Mouse (Mus musculus) hindbrain, embryonic 11.5 days (tissue): Measurements from ENCODE around the gene Pawr. TPM values are rescaled to one million over a fixed set of nuclear protein-coding genes. Genes with fewer than 3 reads are reported as not detected.

Experiments used
- ATAC-seq: fragments of 200-750 bp; cut with Nextera tagmentation; 2 replicates; pipeline ENCODE4 v1.8.0; 2017; ENCODE audit warnings: mild to moderate bottlenecking, moderate TSS enrichment, moderate library complexity; ENCODE audit not compliant: low FRiP score
- DNase-seq: peaks from one replicate; pipeline ENCODE4 v3.0.0-alpha.2; 2015; ENCODE audit warnings: low spot score
- H3K27ac ChIP-seq: fragments of 300-500 bp; sonication (generic); 2 replicates; pipeline ENCODE4 v1.5.1; 2014; ENCODE audit warnings: mild to moderate bottlenecking, low read depth, low read length
- H3K27me3 ChIP-seq: fragments of 300-500 bp; sonication (generic); 2 replicates; pipeline ENCODE4 v1.6.1; 2014; ENCODE audit warnings: mild to moderate bottlenecking, low read length, moderate library complexity, mixed read lengths; ENCODE audit not compliant: control insufficient read depth, insufficient read depth
- H3K36me3 ChIP-seq: fragments of 300-500 bp; sonication (generic); 2 replicates; pipeline ENCODE4 v1.6.1; 2014; ENCODE audit warnings: mild to moderate bottlenecking, low read length, moderate library complexity, mixed read lengths; ENCODE audit not compliant: control insufficient read depth, insufficient read depth
- H3K4me1 ChIP-seq: fragments of 300-500 bp; sonication (generic); replicated peaks from 2 replicates; pipeline ENCODE4 v1.6.1; 2014; ENCODE audit warnings: low read length, mixed read lengths; ENCODE audit not compliant: control insufficient read depth, insufficient read depth
- H3K4me2 ChIP-seq: fragments of 300-500 bp; sonication (generic); replicated peaks from 2 replicates; pipeline ENCODE4 v1.6.1; 2014; ENCODE audit warnings: mild to moderate bottlenecking, low read depth, low read length
- H3K4me3 ChIP-seq: fragments of 300-500 bp; sonication (generic); 2 replicates; pipeline ENCODE4 v1.5.1; 2014; ENCODE audit warnings: low read depth, low read length
- H3K9ac ChIP-seq: fragments of 300-500 bp; sonication (generic); 2 replicates; pipeline ENCODE4 v1.6.1; 2014; ENCODE audit warnings: low read depth, low read length
- H3K9me3 ChIP-seq: fragments of 300-500 bp; sonication (generic); 2 replicates; pipeline ENCODE4 v1.6.1; 2016; ENCODE audit warnings: low read length; ENCODE audit not compliant: control insufficient read depth
- WGBS: fragments of 180-500 bp; shearing (Covaris S2); extraction: QIAGEN DNeasy Blood & Tissue Kit; methylation state at CpG from one replicate; pipeline ENCODE4 v1.1.7; 2014; 5-methylcytosine and 5-hydroxymethylcytosine counted together
- polyA plus RNA-seq: library from polyadenylated mRNA; unstranded; fragments of >200 nt; fragmentation: Nextera tagmentation; extraction: Ambion mirVana; gene quantifications from 2 replicates; pipeline ENCODE4 v1.2.1, GENCODE M21; 2014

The Pawr gene
- polyA plus RNA-seq, 1 experiment from 2014 or later, result 13.0 TPM

DNA sequence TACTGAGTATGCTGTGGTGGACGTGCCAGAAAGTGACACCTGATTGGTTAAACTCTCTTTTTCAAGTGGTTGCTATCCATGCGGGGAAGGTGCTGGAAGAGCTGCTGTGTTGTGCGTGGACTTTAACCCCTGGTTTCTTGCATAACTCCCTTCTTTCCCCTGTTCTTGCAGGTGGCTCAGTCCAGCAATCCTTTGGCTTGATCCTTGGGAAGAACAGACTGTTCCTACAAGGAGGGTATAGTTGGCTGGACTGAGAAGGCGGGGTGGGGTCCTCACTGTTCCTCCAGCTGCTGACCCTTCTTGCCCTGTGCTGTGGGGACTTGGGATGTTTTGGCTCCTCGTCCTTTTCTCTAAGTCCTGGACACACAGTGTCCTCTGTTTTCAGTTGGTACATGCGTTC lies 36.4 kb downstream of the Pawr start:
- Histone ChIP-seq H3K4me3 (no peak overlapping the region), H3K4me2 (no peak overlapping the region), H3K4me1 (peaks cover 3% of the 10 kb centered on the region; the same call in 1 of the 2 replicates), H3K9ac (no peak overlapping the region), H3K36me3 (no peaks in the 10 kb centered on the region), H3K9me3 (no peaks in the 10 kb centered on the region; the same call in 1 of the 2 replicates), H3K27me3 (no peaks in the 10 kb centered on the region), H3K27ac (no peak overlapping the region)
- DNase-seq (no peak), ATAC-seq (no peak)
- 89% methylated on average over 6 of the region's 6 CpGs for WGBS

DNA sequence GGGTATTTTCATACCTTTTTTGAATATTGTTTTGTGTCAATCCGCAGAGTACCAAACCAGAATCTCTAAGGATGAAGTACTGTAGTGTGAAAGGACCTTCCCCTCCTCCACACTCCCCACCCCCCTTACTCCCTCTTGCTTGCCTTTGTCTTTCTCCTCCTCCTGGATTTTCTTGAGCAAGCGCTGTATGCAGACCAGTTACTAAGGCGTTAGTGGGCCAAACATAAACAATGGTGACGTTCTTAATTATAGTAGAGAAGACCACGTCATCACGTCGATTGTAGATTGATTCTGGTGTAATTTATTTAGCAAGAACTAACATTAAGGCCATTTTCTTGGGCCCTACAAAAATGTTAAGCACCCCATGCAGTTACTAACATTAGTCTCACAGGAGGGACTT lies 40.3 kb downstream of the Pawr start:
- H3K9me3 ChIP-seq, result no peaks in the 10 kb centered on the region
- WGBS, result 72% methylated on average over 7 of the region's 7 CpGs
- DNase-seq (no peak), ATAC-seq (no peak)
- H3K36me3 ChIP-seq, result no peaks in the 10 kb centered on the region; the same call in 1 of the 2 replicates
- no peaks in the 10 kb centered on the region for H3K4me1 ChIP-seq
- H3K4me2 ChIP-seq, result no peak overlapping the region
- H3K27ac ChIP-seq, result no peak overlapping the region
- H3K27me3 ChIP-seq, result no peaks in the 10 kb centered on the region
- no peak overlapping the region for H3K4me3 ChIP-seq
- no peak overlapping the region for H3K9ac ChIP-seq

DNA sequence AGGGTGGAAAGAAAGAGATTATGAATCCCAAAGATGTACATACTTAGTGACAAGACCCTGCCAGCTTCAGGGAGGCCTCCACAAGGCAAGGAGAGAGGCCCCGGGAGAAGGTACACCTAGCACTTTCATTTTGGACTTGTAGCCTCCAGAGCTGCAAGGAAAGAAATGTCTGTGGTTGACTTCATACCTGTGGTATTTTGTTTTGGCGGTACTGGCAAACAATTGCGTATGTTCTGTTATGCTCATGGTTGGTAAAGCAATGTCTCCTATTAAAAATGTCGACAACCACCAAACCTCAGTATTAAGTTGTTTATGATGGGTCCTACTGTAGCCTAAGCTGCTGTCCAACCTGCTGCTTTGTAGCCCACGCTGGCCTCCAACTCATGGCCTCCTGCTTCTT lies 40.9 kb downstream of the Pawr start:
- 94% methylated on average over 5 of the region's 5 CpGs for WGBS
- ATAC-seq, result no peak

DNA sequence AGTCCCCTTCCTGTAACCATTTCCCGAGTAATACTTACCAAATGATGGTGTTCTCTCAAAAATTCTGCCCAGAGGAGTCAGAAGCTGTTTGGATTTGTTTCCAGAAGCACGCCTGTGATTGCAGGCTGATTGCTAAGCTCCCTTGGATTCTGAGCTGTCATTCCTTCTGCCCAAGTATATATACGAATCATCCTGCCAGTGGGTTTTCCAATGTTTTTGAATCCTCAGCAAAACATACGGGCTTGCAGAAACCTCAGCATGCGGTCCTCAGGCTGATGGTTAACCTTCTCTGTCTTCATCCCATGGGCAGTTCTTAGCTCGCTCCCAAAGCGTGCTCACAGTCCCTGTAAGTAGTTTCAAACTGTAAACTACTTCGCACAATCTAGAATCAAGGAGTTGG lies 43.9 kb downstream of the Pawr start:
- H3K9me3 ChIP-seq, result no peaks in the 10 kb centered on the region
- no peaks in the 10 kb centered on the region for H3K27me3 ChIP-seq
- no peaks in the 10 kb centered on the region for H3K4me1 ChIP-seq
- H3K4me3 ChIP-seq, result no peak overlapping the region
- H3K9ac ChIP-seq, result no peak overlapping the region
- WGBS, result 95% methylated on average over 8 of the region's 8 CpGs
- H3K27ac ChIP-seq, result no peak overlapping the region
- no peak overlapping the region for H3K4me2 ChIP-seq
- H3K36me3 ChIP-seq, result no peaks in the 10 kb centered on the region; the same call in 1 of the 2 replicates
- ATAC-seq (no peak), DNase-seq (no peak)

More for the DNA sequence above, 40.9 kb downstream of the Pawr start:
- Histone ChIP-seq H3K36me3 (no peaks in the 10 kb centered on the region; the same call in 1 of the 2 replicates), H3K27ac (no peak overlapping the region), H3K27me3 (no peaks in the 10 kb centered on the region), H3K4me3 (no peak overlapping the region), H3K9me3 (no peaks in the 10 kb centered on the region), H3K9ac (no peak overlapping the region), H3K4me2 (no peak overlapping the region), H3K4me1 (no peaks in the 10 kb centered on the region)
- no peak for DNase-seq

DNA sequence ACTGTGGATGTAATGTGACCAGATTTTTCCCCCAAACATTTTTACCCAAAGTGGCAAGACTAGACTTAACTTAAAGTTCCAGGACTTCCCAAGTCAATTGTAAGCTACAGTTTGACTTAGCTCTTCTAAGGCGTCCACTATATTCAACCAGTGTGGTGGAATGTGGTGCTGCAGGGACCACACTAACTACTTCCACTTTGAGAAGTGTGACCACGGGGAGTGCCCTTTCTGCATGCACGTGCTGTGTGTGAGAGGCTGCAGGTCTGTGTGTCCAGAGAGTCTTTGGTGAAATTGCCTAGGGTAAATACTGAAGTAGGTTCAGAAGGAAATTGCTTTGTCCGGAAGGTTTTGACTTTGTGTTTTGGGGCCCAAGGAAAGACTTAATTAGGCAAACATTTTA lies 44.4 kb downstream of the Pawr start:
- no peaks in the 10 kb centered on the region for H3K9me3 ChIP-seq

DNA sequence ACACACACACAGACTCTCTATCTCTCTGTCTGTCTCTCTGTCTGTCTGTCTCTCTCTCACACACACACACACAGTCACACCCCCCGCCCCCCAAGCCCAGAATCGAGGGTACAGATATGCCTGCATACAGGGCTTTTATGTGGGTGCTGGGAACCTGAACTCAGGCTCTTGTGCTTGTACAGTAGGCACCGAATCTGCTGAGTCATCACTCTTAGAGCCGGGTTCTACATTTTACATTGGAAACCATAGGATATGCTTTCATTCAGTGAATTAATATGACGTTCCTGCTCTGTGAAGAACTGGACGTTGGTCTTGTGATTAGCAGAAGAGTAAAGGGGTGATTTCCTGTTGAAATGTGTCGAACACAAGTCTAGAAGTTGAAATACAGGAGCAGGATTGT lies 45.4 kb downstream of the Pawr start:
- 91% methylated on average over 7 of the region's 7 CpGs for WGBS

More for the DNA sequence above, 44.4 kb downstream of the Pawr start:
- no peaks in the 10 kb centered on the region for H3K27me3 ChIP-seq
- no peak overlapping the region for H3K4me3 ChIP-seq
- H3K36me3 ChIP-seq, result no peaks in the 10 kb centered on the region; the same call in 1 of the 2 replicates
- DNase-seq (no peak), ATAC-seq (no peak)
- H3K27ac ChIP-seq, result no peak overlapping the region
- no peak overlapping the region for H3K9ac ChIP-seq
- H3K4me2 ChIP-seq, result no peak overlapping the region
- no peaks in the 10 kb centered on the region for H3K4me1 ChIP-seq
- 91% methylated on average over 4 of the region's 4 CpGs for WGBS

DNA sequence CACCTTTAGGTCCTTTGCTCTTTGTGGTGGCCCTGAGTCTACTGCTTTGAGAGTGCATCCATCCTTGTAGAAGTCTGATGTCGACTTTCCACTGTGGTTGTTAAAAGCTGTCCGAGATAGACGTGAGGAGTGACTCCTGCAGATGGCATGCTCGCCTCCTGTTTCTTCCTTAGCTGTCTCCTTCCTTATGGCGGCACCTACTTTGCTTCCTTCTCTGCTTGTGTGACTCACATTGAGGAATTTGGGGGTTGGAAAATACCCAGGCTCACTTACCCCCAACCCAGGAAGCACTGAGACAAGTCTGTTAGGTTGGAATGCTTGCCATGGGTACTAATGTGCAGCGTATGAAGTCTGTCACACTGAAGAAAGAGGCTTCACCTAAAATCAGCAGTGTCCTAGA lies 46.1 kb downstream of the Pawr start:
- no peaks in the 10 kb centered on the region; the same call in 1 of the 2 replicates for H3K36me3 ChIP-seq
- H3K4me3 ChIP-seq, result no peak overlapping the region
- 94% methylated on average over 6 of the region's 6 CpGs for WGBS
- H3K9me3 ChIP-seq, result no peaks in the 10 kb centered on the region
- no peaks in the 10 kb centered on the region for H3K4me1 ChIP-seq
- no peak overlapping the region for H3K4me2 ChIP-seq
- no peaks in the 10 kb centered on the region for H3K27me3 ChIP-seq
- H3K27ac ChIP-seq, result no peak overlapping the region
- DNase-seq (no peak), ATAC-seq (no peak)
- H3K9ac ChIP-seq, result no peak overlapping the region

More for the DNA sequence above, 45.4 kb downstream of the Pawr start:
- Histone ChIP-seq H3K27ac (no peak overlapping the region), H3K27me3 (no peaks in the 10 kb centered on the region), H3K4me1 (no peaks in the 10 kb centered on the region), H3K9me3 (no peaks in the 10 kb centered on the region), H3K4me3 (no peak overlapping the region), H3K9ac (no peak overlapping the region), H3K36me3 (no peaks in the 10 kb centered on the region; the same call in 1 of the 2 replicates), H3K4me2 (no peak overlapping the region)
- ATAC-seq (no peak), DNase-seq (no peak)

DNA sequence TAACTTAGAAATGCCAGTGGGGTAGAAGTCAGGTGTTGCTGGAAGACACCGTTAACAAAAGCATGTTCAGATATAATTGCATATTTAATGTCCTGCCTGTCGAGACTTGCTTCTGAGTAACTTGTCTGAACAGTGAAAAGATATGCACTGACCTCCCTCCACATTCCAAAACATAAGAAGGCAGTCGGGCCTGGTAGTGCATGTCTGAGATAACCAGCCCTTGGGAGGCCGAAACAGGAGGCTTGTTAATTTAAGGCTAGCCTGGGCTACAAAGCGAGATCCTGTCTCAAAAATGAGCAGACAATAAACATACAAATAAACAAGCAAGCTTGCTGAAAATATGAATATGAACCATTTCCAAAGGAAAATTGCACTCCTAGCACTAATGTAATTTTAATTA lies 46.6 kb downstream of the Pawr start:
- no peak overlapping the region for H3K4me3 ChIP-seq
- no peak overlapping the region for H3K27ac ChIP-seq
- DNase-seq (no peak), ATAC-seq (no peak)
- H3K27me3 ChIP-seq, result no peaks in the 10 kb centered on the region
- WGBS, result 89% methylated on average over 5 of the region's 5 CpGs
- no peaks in the 10 kb centered on the region; the same call in 1 of the 2 replicates for H3K36me3 ChIP-seq
- H3K4me2 ChIP-seq, result no peak overlapping the region
- H3K9me3 ChIP-seq, result no peaks in the 10 kb centered on the region
- no peak overlapping the region for H3K9ac ChIP-seq
- no peaks in the 10 kb centered on the region for H3K4me1 ChIP-seq

DNA sequence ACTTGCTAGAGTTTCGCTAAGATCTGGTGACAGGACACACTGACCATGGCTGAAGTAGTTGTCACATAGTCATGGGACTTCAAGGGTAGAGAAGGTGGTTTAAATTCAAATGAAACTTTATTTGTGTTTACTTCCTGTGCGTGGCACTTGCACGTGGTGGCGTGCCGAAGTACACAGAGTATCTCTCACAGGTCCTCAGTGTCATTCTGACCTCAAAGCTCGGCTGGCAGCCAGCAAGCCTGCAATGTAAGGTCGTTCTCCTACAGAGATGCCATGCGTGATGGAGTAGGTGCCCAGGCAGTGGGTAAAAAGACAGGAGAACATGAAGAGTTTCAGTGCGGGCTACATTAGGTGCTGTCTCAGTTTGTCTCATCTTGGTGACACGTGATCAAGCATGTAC lies 48.8 kb downstream of the Pawr start:
- WGBS, result 91% methylated on average over 10 of the region's 10 CpGs
- no peak overlapping the region for H3K4me2 ChIP-seq

More for the DNA sequence above, 48.8 kb downstream of the Pawr start:
- ATAC-seq (no peak), DNase-seq (no peak)
- H3K4me1 ChIP-seq, result no peaks in the 10 kb centered on the region
- H3K27me3 ChIP-seq, result no peaks in the 10 kb centered on the region
- H3K36me3 ChIP-seq, result no peaks in the 10 kb centered on the region
- no peak overlapping the region for H3K4me3 ChIP-seq
- no peak overlapping the region for H3K27ac ChIP-seq
- H3K9me3 ChIP-seq, result no peaks in the 10 kb centered on the region
- H3K9ac ChIP-seq, result no peak overlapping the region
